Mouse (Mus musculus) embryonic facial prominence, embryonic 11.5 days (tissue): Measurements from ENCODE around the gene Vwa5b2. TPM values are rescaled to one million over a fixed set of nuclear protein-coding genes. Genes with fewer than 3 reads are reported as not detected.
A peak's percentile ranks its signal among the peaks of the same experiment; 100 is the strongest.

Experiments
- ATAC-seq: fragments of 200-750 bp; cut with Nextera tagmentation; replicated peaks from 2 replicates; pipeline ENCODE4 v1.8.0; 2017; ENCODE audit warnings: low read depth; ENCODE audit not compliant: insufficient number of reproducible peaks, low FRiP score, low TSS enrichment
- DNase-seq: peaks from one replicate; pipeline ENCODE4 v3.0.0-alpha.2; 2015; ENCODE audit warnings: low spot score
- H3K27ac ChIP-seq: fragments of 300-500 bp; sonication (generic); replicated peaks from 2 replicates; pipeline ENCODE4 v1.5.1; 2014; ENCODE audit warnings: mild to moderate bottlenecking, low read depth, low read length, control low read depth
- H3K27me3 ChIP-seq: fragments of 300-500 bp; sonication (generic); 2 replicates; pipeline ENCODE4 v1.6.1; 2014; ENCODE audit warnings: mild to moderate bottlenecking, low read length, moderate library complexity, mixed read lengths; ENCODE audit not compliant: control insufficient read depth, insufficient read depth
- H3K36me3 ChIP-seq: fragments of 300-500 bp; sonication (generic); replicated peaks from 2 replicates; pipeline ENCODE4 v1.6.1; 2014; ENCODE audit warnings: low read depth, mild to moderate bottlenecking, low read length, moderate library complexity, mixed read lengths; ENCODE audit not compliant: control insufficient read depth, insufficient read depth
- H3K4me1 ChIP-seq: fragments of 300-500 bp; sonication (generic); 2 replicates; pipeline ENCODE4 v1.6.1; 2014; ENCODE audit warnings: low read length, mixed read lengths; ENCODE audit not compliant: control insufficient read depth, insufficient read depth
- H3K4me2 ChIP-seq: fragments of 300-500 bp; sonication (generic); 2 replicates; pipeline ENCODE4 v1.6.1; 2014; ENCODE audit warnings: low read depth, mild to moderate bottlenecking, control low read depth, low read length, moderate library complexity
- H3K4me3 ChIP-seq: fragments of 300-500 bp; sonication (generic); 2 replicates; pipeline ENCODE4 v1.5.1; 2014; ENCODE audit warnings: low read depth, low read length, control low read depth
- H3K9ac ChIP-seq: fragments of 300-500 bp; sonication (generic); replicated peaks from 2 replicates; pipeline ENCODE4 v1.6.1; 2014; ENCODE audit warnings: mild to moderate bottlenecking, control low read depth, low read length
- H3K9me3 ChIP-seq: fragments of 300-500 bp; sonication (generic); replicated peaks from 2 replicates; pipeline ENCODE4 v1.6.1; 2016; ENCODE audit warnings: mild to moderate bottlenecking, low read length, inconsistent platforms, mixed read lengths; ENCODE audit not compliant: control insufficient read depth
- WGBS: fragments of 180-500 bp; shearing (Covaris S2); extraction: QIAGEN DNeasy Blood & Tissue Kit; methylation state at CpG from one replicate; pipeline ENCODE4 v1.1.7; 2014; 5-methylcytosine and 5-hydroxymethylcytosine counted together
- polyA plus RNA-seq: library from polyadenylated mRNA; unstranded; fragments of >200 nt; fragmentation: Nextera tagmentation; extraction: Ambion mirVana; gene quantifications from 2 replicates; pipeline ENCODE4 v1.2.1, GENCODE M21; 2014

Gene Vwa5b2
- polyA plus RNA-seq, 1 experiment from 2014 or later = 1.4 TPM

DNA sequence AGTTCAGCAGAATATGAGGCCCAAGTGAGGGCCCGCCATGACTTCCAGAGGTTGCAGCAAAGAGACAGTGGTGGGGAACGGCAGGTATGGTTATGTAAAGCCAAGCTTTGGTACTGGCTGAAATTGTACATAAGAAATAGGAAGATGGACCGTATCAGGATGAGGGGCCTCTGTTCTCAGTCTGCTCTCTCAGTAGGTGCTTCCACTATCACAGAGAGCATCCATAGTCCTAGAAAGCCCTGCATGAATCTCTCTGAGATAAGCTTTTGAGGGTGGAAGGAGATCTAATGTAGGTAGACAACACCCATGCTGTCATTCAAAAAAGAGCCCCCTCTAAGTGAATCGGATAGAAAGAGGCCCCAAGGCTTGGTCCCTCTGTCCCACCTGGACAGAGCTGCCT, 6.5 kb downstream of the Vwa5b2 start:
- Histone ChIP-seq H3K9me3 (no peaks in the 10 kb centered on the region), H3K4me1 (no peaks in the 10 kb centered on the region), H3K27me3 (peaks cover 18% of the 10 kb centered on the region), H3K9ac (no peak overlapping the region), H3K36me3 (no peaks in the 10 kb centered on the region), H3K27ac (no peak overlapping the region), H3K4me2 (no peak overlapping the region), H3K4me3 (no peak overlapping the region)
- no peak for DNase-seq
- WGBS = 85% methylated on average over 4 of the region's 4 CpGs
- ATAC-seq = no peak

DNA sequence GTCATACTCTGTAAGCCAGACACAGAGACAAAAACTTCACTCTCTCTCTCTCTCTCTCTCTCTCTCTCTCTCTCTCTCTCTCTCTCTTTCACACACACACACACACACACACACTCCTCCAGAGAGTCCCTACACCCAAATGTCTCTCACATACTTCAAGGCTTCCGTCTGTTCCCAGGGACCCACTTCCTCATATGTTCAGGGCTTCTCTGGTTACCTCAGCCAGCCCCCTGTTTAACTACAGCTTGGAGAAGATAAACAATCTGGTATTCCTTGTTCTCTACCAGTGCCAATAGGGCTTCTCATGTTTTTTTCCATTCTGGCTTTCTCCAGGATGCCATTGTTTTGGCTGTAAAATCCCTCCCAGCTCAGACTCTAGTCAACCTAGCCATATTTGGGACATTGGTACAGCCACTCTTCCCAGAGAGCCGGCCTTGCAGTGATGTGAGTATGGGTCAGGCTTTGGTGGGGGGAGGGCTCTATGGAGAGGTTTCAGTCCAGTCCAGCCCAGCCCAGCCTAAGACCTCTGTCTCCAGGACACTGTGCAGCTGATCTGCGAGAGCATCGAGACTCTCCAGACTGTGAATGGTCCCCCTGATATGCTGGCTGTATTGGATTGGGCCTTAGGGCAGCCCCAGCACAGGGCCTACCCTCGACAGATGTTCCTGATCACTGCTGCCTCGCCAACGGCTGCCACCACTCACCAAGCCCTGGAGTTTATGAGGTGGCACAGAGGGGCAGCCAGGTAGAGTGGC, 7.6 kb downstream of the Vwa5b2 start:
- WGBS = 56% methylated on average over 7 of the region's 7 CpGs
- Histone ChIP-seq H3K36me3 (no peaks in the 10 kb centered on the region), H3K27ac (no peak overlapping the region), H3K4me2 (no peak overlapping the region), H3K4me3 (no peak overlapping the region), H3K9ac (no peak overlapping the region), H3K27me3 (peaks cover 7% of the 10 kb centered on the region), H3K4me1 (no peaks in the 10 kb centered on the region), H3K9me3 (no peaks in the 10 kb centered on the region)
- ATAC-seq (no peak), DNase-seq (no peak)

- Histone ChIP-seq H3K9ac (no peak overlapping the region), H3K27ac (no peak overlapping the region), H3K4me2 (no peak overlapping the region), H3K9me3 (no peaks in the 10 kb centered on the region), H3K36me3 (no peaks in the 10 kb centered on the region; the same call in 1 of the 2 replicates), H3K4me1 (no peaks in the 10 kb centered on the region), H3K4me3 (no peak overlapping the region), H3K27me3 (no peaks in the 10 kb centered on the region; the same call in 1 of the 2 replicates)
- DNase-seq (no peak), ATAC-seq (no peak)
- WGBS = 71% methylated on average over 5 of the region's 5 CpGs
Observed at GRCm38 (mm10) chr16:20600511-20600910, 11.2 kb downstream of the Vwa5b2 start.

- Histone ChIP-seq H3K9ac (no peak overlapping the region), H3K36me3 (no peaks in the 10 kb centered on the region; the same call in none of the 2 replicates), H3K4me2 (no peak overlapping the region), H3K27me3 (no peaks in the 10 kb centered on the region), H3K4me3 (no peak overlapping the region), H3K27ac (no peak overlapping the region), H3K9me3 (no peaks in the 10 kb centered on the region), H3K4me1 (no peaks in the 10 kb centered on the region)
- no peak for DNase-seq
- WGBS = 83% methylated on average over 9 of the region's 9 CpGs
- no peak for ATAC-seq
Observed at GRCm38 (mm10) chr16:20604705-20605104, 15.4 kb downstream of the Vwa5b2 start.

DNA sequence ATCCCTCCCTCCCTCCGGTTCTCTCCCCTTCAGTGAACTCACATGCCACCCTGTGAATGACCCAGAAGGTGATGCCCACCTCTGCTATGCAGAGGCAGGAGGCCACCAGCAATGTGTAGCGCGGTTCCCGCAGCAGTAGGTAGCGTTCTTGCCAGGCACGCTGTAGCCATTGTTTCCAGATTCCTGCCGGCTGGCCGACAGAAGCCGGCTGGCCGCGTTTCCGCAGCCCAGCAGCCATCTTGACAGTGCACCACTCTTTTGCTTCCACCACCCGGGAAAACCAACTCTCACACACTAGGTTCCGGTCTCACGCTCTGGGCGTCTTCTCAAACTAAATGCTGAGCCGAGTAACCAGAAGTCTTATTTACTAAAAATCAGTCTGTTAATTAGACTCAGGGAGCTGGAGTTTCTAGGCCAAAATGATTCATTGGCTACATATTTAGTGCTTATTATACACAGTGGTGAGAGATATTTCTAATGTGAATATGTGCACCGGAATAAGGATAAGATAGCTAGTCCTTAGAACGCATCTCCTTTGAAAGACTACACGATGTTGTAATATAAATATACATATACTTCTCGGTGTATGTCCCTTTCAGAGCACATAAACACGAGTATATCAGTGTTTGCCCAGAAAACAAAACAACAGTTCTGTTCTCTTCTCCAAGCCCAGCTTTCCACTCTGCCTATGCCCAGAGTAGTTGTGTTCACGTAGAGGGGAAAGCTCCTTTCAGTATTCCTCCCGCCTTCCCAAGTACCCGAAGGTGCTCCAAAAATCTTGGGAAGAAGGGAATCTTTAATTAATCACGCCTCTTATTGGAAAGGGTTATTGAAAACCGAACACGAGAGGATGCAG, 21.5 kb downstream of the Vwa5b2 start:
- Histone ChIP-seq H3K4me2 (peak overlapping the region; percentile 59), H3K27ac (peak overlapping the region; percentile 49), H3K4me1 (no peaks in the 10 kb centered on the region), H3K4me3 (peak overlapping the region; percentile 54), H3K27me3 (no peaks in the 10 kb centered on the region), H3K9me3 (no peaks in the 10 kb centered on the region), H3K9ac (peak overlapping the region; percentile 84), H3K36me3 (no peaks in the 10 kb centered on the region; the same call in none of the 2 replicates)
- WGBS = under 1% methylated on average over 28 of the region's 28 CpGs
- peak; percentile 65 for ATAC-seq
- DNase-seq = peak; percentile 86

- Histone ChIP-seq H3K4me3 (peak within 1 kb of the TSS; percentile 54), H3K4me1 (no peaks in the 10 kb centered on the region), H3K9ac (peak within 1 kb of the TSS; percentile 84), H3K27me3 (no peaks in the 10 kb centered on the region), H3K36me3 (no peaks in the 10 kb centered on the region; the same call in 1 of the 2 replicates), H3K9me3 (no peaks in the 10 kb centered on the region), H3K27ac (peak within 1 kb of the TSS; percentile 49), H3K4me2 (peak within 1 kb of the TSS; percentile 59)
- ATAC-seq (peak; percentile 96), DNase-seq (peak; percentile 96)
- 2% methylated on average over 41 of the region's 41 CpGs for WGBS
Observed at GRCm38 (mm10) chr16:20611357-20612227, 22.3 kb downstream of the Vwa5b2 start, which contains the start of the genes Eef1akmt4, Gm49333 and Alg3. Gene Eef1akmt4, plus strand, starts transcription at chr16:20611593. Gene Gm49333, plus strand, starts transcription at chr16:20611610. Gene Alg3, minus strand, starts transcription at chr16:20611735.

DNA sequence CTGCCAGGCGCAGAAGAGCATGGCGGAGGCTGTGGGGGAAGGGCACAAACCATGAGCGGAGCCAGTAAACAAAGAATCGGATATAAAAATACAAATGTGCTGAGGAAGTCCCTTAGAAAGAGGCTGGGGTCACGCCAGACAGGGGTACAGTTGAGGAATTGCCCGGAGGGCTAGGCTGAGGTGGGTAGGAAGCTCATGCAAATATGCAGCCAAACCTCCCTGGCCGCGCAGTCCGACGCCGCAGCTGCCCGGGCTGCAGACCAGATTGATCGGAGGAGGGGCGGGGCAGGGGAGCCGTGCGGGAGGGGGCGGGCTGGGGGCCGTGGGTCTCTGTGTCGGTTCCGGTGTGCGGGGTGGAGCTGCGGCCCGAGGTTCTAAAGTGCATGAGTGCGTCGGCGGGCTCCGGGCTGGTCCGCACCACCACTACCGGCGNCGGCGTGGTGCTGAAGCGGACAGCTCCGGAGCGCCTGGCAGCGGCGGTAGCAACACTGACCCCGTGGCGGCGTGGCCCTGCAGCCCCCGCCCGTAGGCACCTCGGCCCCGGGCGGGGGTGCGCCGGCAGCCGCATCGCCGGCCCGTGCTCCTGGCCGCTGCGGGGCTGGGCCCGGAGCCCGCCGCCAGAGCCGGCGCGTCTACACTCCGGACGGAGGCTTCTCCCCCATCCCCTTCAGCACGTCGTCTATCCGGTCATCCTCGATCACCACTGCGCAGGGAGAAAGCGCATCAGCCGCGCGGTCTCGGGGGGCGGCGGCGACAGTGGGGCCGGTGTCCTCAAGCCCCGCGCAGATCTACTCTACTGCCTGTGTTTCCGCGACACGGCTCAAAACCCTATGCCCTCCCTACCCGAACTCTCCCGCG, 30.5 kb downstream of the Vwa5b2 start:
- no peaks in the 10 kb centered on the region for H3K4me1 ChIP-seq
- H3K27me3 ChIP-seq = peaks cover 13% of the 10 kb centered on the region
- H3K9me3 ChIP-seq = no peaks in the 10 kb centered on the region
- H3K4me2 ChIP-seq = peak overlapping the region; percentile 99
- WGBS = 2% methylated on average over 82 of the region's 83 CpGs
- H3K36me3 ChIP-seq = no peaks in the 10 kb centered on the region
- peak overlapping the region; percentile 72 for H3K4me3 ChIP-seq
- ATAC-seq (peak; percentile 31), DNase-seq (peak; percentile 62)
- H3K27ac ChIP-seq = no peak overlapping the region
- H3K9ac ChIP-seq = peak overlapping the region; percentile 22; the same call in 1 of the 2 replicates
